Mouse (Mus musculus) kidney, adult 9 months (tissue): ENCODE results near the gene Rhobtb3.
"Not testable (repeated sequence)": the region's sequence is repeated elsewhere in the genome, so short reads cannot be mapped to it uniquely, and the experiment has no call there.

Source experiments
- DNase-seq: peaks from one replicate; pipeline ENCODE4 v3.0.0; 2022

Gene Rhobtb3

GRCm38 (mm10) chr13:75844833-75845518, 98.7 kb downstream of the Rhobtb3 start:
- no peak for DNase-seq

- DNase-seq: peak; percentile 34
Measured at GRCm38 (mm10) chr13:75843993-75844683, 99.6 kb downstream of the Rhobtb3 start.

GRCm38 (mm10) chr13:75843331-75843730, 100.4 kb downstream of the Rhobtb3 start:
- DNase-seq: peak; percentile 28

- no peak for DNase-seq
Measured at GRCm38 (mm10) chr13:75841950-75842349, 101.8 kb downstream of the Rhobtb3 start.

- no peak for DNase-seq
Measured at GRCm38 (mm10) chr13:75840752-75841285, 102.9 kb downstream of the Rhobtb3 start.

DNA sequence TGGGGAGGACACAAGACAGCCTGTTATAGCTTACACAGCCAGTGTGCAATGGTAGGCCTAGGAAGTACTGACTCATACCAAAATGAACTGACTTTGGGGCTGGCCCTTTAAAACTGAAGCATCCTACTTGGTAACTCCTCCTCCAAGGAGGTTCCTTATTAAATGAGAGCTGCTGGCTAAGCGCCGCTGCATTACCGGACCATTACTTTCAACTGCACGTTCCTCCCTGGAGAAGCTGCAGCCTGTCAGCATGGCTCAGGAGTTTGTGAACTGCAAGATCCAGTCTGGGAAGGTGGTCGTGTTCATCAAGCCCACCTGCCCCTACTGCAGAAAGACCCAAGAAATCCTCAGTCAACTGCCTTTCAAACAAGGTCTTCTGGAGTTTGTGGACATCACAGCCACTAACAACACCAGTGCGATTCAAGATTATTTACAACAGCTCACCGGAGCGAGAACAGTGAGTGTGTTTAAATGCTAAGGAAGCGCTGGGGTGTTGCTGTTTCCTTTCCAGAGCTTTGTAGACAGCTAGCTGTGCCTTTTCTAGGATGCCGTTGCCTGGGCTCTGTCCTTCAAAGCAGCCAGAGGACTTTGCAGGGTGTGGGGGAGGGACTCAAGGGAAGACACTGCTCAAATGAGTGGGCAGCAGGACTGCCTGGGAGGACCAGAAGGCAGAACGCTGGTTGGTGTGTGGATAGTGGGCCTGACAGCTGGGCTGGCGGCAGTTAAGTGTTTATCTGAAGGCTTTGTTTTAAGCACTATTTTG, 103.8 kb downstream of the Rhobtb3 start, which contains the start of gene Glrx:
Glrx (plus strand) TSS at position 150 of the 763 bp plus-strand sequence.
- peak; percentile 94 for DNase-seq

GRCm38 (mm10) chr13:75838506-75838905, 105.2 kb downstream of the Rhobtb3 start:
- DNase-seq: no peak

DNA sequence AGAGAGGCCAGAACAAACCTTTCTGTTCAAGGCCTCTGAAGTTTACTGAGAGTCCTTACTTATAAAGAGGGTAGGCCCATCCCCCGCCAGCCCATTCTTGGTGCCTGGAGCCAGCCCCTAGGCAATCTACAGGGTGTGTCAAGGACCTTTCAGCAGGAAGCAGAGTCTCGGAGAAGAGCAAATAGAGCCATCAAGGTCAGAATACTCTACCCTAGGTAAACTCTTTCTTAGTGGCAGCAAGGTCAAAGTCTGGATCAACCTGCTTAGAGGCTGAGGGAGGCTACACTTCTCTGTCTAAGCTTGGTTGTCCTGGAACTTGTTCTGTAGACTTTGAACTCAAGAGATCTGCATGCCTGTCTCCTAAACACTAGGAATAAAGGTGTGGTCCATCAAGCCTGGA, 108.3 kb downstream of the Rhobtb3 start:
- peak; percentile 60 for DNase-seq

- DNase-seq: peak; percentile 42
Measured at GRCm38 (mm10) chr13:75833499-75833898, 110.2 kb downstream of the Rhobtb3 start.

DNA sequence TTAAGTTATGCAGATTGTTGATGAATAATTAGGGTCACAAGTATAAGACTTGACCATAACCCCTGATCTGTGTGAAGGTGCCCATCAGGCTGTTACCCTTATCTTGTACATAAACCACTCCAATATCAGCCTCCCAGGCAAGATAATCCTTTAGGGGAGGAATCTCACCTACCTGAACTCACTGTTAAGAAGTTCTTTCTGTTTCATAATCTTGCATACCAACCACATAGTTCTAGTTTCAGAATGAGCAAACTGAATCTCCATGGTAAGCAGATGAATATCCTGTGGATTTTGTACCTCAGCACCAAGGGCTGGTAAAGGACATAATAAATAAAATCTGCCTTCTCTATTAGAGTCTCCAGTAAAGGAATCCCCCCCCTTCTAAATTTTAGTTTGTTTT, 111.0 kb downstream of the Rhobtb3 start:
- no peak for DNase-seq

- no peak for DNase-seq
Measured at GRCm38 (mm10) chr13:75831710-75832109, 112.0 kb downstream of the Rhobtb3 start.

DNA sequence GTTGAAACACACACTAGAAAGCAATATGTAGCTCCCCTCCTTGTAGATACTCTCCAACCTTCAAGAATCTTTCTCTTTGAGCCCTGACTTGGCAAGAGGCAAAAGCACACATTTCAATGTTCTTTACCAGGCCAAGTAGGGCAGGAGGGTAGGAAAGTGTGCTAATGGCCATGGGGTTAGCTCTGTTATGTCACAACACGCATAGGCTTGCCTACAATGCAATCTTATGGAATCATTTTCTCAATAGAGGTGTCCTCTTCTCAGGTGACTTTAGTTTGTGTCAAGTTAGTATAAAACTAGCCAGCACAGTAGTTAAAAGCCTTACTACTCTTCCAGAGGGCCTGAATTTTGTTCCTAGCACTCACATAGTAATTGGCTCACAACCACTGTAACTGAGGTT, 113.0 kb downstream of the Rhobtb3 start:
- DNase-seq: no peak

- DNase-seq: no peak
Measured at GRCm38 (mm10) chr13:75825388-75825787, 118.3 kb downstream of the Rhobtb3 start.

DNA sequence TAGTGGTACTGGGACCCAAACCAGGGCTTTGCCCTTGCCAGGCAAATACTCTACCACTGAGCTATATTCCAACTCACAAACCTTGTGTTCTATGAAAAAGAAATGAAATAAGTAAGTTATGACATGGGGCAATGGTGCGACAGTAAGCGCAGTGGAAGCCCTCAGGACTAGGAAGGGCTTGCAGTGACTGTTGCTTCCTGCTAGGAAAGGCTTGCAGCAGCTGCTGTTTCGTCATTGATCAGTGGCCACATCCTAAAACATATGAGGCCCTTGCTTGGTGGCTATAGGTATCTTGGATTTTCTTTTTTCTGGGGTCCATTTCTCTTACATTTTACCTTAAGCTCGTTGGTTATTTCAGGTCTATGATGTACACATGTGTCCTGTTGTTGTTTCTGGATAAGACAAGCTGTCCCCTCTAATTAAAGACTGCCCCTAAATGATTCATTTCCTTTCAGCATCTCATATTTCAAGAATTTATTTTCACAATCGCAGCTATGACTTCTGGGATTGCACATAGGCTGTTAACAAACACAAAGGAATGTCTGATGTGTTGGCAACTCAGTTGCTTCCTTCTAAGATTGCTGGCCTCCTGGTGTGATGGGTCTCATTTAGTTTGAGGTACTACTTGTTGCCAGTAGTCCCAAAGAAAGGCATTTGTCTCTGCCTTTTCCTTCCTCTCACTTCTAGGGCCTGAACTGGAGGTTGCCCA, 119.0 kb downstream of the Rhobtb3 start:
- no peak for DNase-seq

DNA sequence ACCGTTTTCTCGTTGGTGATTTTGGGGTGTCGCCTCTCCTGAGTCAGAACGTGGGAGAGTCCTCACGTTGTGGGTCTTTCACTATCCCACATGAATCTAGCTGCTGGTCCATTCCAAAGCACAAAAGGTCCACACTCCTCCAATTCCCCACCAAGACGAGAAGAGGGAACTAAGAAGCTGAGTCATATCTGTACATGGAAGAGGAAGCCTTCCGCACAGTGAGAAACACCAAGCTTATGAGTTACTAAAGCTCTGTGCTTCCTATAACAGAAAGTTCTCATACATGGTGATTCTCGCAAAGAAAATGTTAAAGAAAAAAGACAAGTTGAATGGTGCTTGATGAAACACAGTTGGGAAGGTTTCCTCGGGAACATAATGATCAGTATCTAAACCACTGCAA, 120.5 kb downstream of the Rhobtb3 start:
- no peak for DNase-seq

DNA sequence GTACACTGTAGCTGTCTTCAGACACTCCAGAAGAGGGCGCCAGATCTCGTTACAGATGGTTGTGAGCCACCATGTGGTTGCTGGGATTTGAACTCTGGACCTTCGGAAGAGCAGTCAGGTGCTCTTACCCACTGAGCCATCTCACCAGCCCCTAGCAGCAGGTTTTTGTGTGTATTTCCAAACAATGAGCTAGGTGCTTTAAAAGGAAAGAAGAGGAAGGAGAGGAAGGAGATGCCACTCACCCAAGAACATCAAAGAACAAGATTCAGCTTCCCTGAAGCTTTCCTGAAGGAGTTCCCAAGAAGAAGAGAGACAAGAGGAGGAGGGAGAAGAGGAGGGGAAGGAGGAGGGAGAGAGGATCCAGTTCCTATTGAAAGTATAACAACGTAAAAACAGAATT, 121.4 kb downstream of the Rhobtb3 start:
- not testable (repeated sequence) for DNase-seq

GRCm38 (mm10) chr13:75819898-75820297, 123.8 kb downstream of the Rhobtb3 start:
- no peak for DNase-seq
